Mouse (Mus musculus) leukemia stem cell, adult 10-12 weeks (primary cell): ENCODE results near the gene Uqcr10. TPM values are rescaled to one million over a fixed set of nuclear protein-coding genes. Genes with fewer than 3 reads are reported as not detected.

ENCODE experiments used
- polyA plus RNA-seq: library from polyadenylated mRNA; stranded (reverse); fragments of >175 nt; gene quantifications from 2 replicates; pipeline ENCODE4 v1.2.3, GENCODE M21; 2012; ENCODE audit warnings: low replicate concordance

The Uqcr10 gene
- 66.5 and 95.5 TPM in 2 replicates for polyA plus RNA-seq

DNA sequence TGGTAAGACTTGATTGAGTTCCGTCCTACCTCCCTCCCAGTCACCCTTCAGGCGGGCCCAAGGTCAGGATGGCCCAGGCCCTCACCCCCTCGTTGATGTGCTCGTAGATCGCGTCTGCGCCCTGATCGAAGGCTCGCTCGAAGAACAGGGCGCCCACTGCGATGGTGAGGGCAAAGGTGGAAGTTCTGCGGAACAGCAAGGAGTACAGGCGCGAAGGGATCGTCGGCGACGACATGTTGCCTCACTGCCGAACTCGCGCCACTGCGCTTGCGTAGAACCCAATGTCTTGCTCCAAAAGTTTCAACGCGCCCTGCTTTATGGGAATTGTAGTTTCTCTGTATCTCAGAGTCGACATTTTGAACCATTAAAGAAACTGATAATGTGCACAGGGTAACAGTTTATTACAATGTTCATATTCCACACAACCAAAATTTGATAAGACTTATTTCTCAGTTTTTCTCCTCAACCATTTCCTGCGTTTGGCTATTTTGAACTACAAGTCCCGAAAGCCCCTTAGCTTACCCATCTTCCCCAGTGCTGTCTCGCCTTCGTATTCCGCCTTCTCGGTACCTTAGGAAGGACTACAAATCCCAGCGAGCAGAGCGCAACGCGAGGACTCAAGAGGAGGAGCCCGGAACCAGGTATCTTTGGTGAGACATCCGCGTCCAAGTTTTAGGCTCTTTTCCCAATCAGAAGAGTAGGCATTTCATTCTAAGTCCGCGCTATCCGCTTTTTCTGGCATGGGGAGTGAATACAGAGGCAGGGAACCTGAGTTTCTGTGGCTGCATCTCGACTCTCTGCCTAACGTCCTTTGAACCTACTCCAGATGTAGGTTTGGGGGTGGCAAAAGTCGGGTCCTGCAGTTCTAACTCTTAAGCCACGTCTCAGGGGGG, at the start of gene Uqcr10, which contains the start of gene Zmat5:
Gene Uqcr10, minus strand, starts transcription at position 271 of the 893 bp plus-strand sequence.
Gene Zmat5, plus strand, starts transcription at position 607 of the 893 bp plus-strand sequence.

DNA sequence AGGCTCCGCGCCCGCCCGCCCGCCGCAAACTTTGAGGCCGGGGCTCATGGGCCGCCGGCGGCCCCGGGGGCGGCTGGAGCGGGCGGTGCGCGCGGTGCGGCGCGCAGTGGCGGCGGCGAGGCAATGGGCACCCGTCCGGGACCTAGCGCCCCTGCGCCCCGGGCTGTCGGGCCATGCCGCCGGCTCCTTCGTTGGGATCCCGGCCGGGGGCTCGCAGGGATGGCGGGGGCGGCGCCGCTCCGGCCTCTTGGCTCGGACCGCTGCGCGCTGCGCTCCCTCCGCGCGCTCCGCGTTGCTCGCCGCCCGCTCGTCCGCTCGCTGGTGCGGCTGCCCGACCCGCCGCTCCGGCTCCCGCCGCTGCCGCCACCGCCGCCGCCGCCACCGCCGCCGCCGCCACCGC, 42.6 kb upstream of the Uqcr10 start, which contains the start of gene Cabp7:
Gene Cabp7, minus strand, starts transcription at position 46 of the 400 bp plus-strand sequence.

Other genes starting within 250 kb of the Uqcr10 start
- 6.4 and 13.4 TPM in 2 replicates for gene Mtmr3, start 109.5 kb downstream of the Uqcr10 start, polyA plus RNA-seq
- not detected in 2 replicates for gene Gm11032, start 84.3 kb downstream of the Uqcr10 start, polyA plus RNA-seq
- 22.6 and 25.8 TPM in 2 replicates for gene Ascc2, start 66.6 kb downstream of the Uqcr10 start, polyA plus RNA-seq
- gene Zmat5, start 336 bp upstream of the Uqcr10 start, polyA plus RNA-seq = 52.4 and 98.8 TPM in 2 replicates
- 0.13 TPM in 1 of 2 replicates, not detected in the other for gene Cabp7, start 42.4 kb upstream of the Uqcr10 start, polyA plus RNA-seq
- 94.4 and 149 TPM in 2 replicates for gene Nf2, start 145.2 kb upstream of the Uqcr10 start, polyA plus RNA-seq
- 0.70 and 6.5 TPM in 2 replicates for gene Nipsnap1, start 169.6 kb upstream of the Uqcr10 start, polyA plus RNA-seq
- gene Thoc5, start 191.0 kb upstream of the Uqcr10 start, polyA plus RNA-seq = 1.8 and 5.6 TPM in 2 replicates
- gene Nefh, start 243.7 kb upstream of the Uqcr10 start, polyA plus RNA-seq = 1.9 and 2.2 TPM in 2 replicates